Comparison of ENCODE assay signal across 18 mouse cellular contexts in genomic region chr2:166242786-166243521, GRCm38 (mm10).
A peak's percentile ranks its signal among the peaks of the same experiment; 100 is the strongest.
DNase-seq lines count a peak whose midpoint lies in the region; ATAC-seq and TF ChIP-seq lines count a peak whose summit lies in the region.
"Had no signal": no experiment of that assay in that cellular context is flagged by ENCODE, and none has a peak within 500 bp of the region (broad histone marks: within the 10 kb centered on the region; RNA-seq: fewer than 3 reads in every experiment).

No protein-coding gene starts in this region.

- peaks cover 11% of the 10 kb centered on the region; the same call in 1 of the 2 replicates for H3K9me3 ChIP-seq in limb, embryonic 13.5 days
- H3K9me3 ChIP-seq: liver, embryonic 15.5 days had no signal

- no peaks in the 10 kb centered on the region for H3K36me3 ChIP-seq in liver, adult 2 months (ENCODE audit: control insufficient read depth, insufficient read depth, low read length)
- no peaks in the 10 kb centered on the region for H3K36me3 ChIP-seq in limb, embryonic 13.5 days
- H3K36me3 ChIP-seq: hindbrain, embryonic 12.5 days; liver, embryonic 15.5 days had no signal

- DNase-seq in adrenal gland, postnatal 36 days = peak; percentile 30 to 36
- DNase-seq in adrenal gland, postnatal 25 days = no peak
- peak; percentile 95 for DNase-seq in liver, adult 2 months (ENCODE audit: extremely low read depth, low read depth, low spot score)
- no peak for DNase-seq in liver
- peak; percentile 46 for DNase-seq in brain, embryonic 14.5 days (ENCODE audit: low read depth)
- no peak for DNase-seq in lung, postnatal 14 days
- DNase-seq: cerebellum, adult 18-20 months; cerebellum, postnatal 25 days; embryo, embryonic 11 days; gastrocnemius, adult 2 months; kidney, adult 2 months; kidney, postnatal 10 days; lung, postnatal 36 days had no signal

- no peaks in the 10 kb centered on the region for H3K27me3 ChIP-seq in liver, adult 2 months (ENCODE audit: control insufficient read depth, insufficient read depth, low read length)
- H3K27me3 ChIP-seq in limb, embryonic 13.5 days = no peaks in the 10 kb centered on the region
- H3K27me3 ChIP-seq: liver, embryonic 15.5 days had no signal

- no peak overlapping the region for H3K4me3 ChIP-seq in liver, adult 2 months (ENCODE audit: insufficient read depth, low read depth, low read length)
- no peak overlapping the region for H3K4me3 ChIP-seq in limb, embryonic 13.5 days
- H3K4me3 ChIP-seq: gastrocnemius, adult 2 months; hindbrain, embryonic 12.5 days; liver, embryonic 15.5 days had no signal

- no peak for TF ChIP-seq CTCF in liver, adult 2 months (IDR thresholded peaks at IDR 0.05; ENCODE audit: low read depth, low read length)
- no peak for TF ChIP-seq CTCF in brain, embryonic 14.5 days (IDR thresholded peaks at IDR 0.05; ENCODE audit: borderline replicate concordance, extremely low read depth, insufficient read depth, insufficient read length)

- no peak overlapping the region for H3K27ac ChIP-seq in liver, adult 2 months (replicated peaks; ENCODE audit: insufficient read depth, low read depth, low read length)
- peak overlapping the region; percentile 29; the same call in 1 of the 2 replicates for H3K27ac ChIP-seq in limb, embryonic 13.5 days
- H3K27ac ChIP-seq: gastrocnemius, adult 2 months; hindbrain, embryonic 12.5 days; liver, embryonic 15.5 days; stomach, postnatal 0 days had no signal

- H3K9ac ChIP-seq in liver, adult 2 months (ENCODE audit: low read depth, low read length) = no peak overlapping the region
- no peak overlapping the region for H3K9ac ChIP-seq in limb, embryonic 13.5 days
- H3K9ac ChIP-seq: hindbrain, embryonic 12.5 days; liver, embryonic 15.5 days had no signal

- no peak overlapping the region for H3K4me2 ChIP-seq in limb, embryonic 13.5 days (replicated peaks)
- H3K4me2 ChIP-seq: hindbrain, embryonic 12.5 days; liver, embryonic 15.5 days had no signal

- WGBS in liver, adult 2 months = 25% methylated on average over 14 of the region's 14 CpGs
- WGBS in limb, embryonic 13.5 days = 66% methylated on average over 14 of the region's 14 CpGs

- ATAC-seq in limb, embryonic 13.5 days (ENCODE audit: low FRiP score, low read depth) = no peak
- ATAC-seq: inflammation-experienced regulatory T-cells, adult 6 months had no signal

- peaks cover 21% of the 10 kb centered on the region for H3K4me1 ChIP-seq in liver, adult 2 months (ENCODE audit: control insufficient read depth, insufficient read depth, low read length)
- H3K4me1 ChIP-seq in limb, embryonic 13.5 days = peaks cover 29% of the 10 kb centered on the region

- TF ChIP-seq POLR2A in liver, adult 2 months (IDR thresholded peaks at IDR 0.05; ENCODE audit: extremely low read depth, insufficient read depth, low read length) = no peak
- TF ChIP-seq POLR2A in brain, embryonic 14.5 days (IDR thresholded peaks at IDR 0.05; ENCODE audit: borderline replicate concordance, extremely low read depth, insufficient read depth, insufficient read length, poor library complexity, severe bottlenecking) = no peak

- H3K79me2 ChIP-seq in liver, adult 2 months (ENCODE audit: control insufficient read depth, insufficient read depth, low read length) = no peaks in the 10 kb centered on the region

Comparison
In these comparisons a context has a peak if more than half of its experiments do, and no peak if none do; other contexts are left out.
1. DNase-seq: peak in adrenal gland, postnatal 36 days (2 of 2), liver, adult 2 months (single experiment) and brain, embryonic 14.5 days (single experiment); none in adrenal gland, postnatal 25 days (single experiment), liver (single experiment) and lung, postnatal 14 days (single experiment).